Mouse (Mus musculus): ENCODE results near the gene Prpf38b.

DNA sequence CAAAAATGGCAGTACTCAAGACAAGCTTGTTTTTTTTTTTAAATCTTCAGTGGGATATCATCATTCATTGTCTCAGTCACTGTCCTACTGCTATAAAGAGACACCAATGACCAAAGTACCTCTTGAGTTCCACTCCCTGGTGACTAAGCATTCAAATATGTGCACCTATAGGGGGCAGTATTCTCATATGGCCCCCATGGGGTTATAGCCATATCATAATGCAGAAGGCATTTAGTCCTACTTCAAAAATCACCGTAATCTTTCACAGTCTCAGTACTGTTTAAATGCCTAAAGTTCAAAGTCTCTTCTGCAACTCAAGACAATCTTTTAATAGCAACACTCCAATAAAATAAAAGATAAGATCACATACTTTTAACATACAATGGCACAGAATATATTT is 7.3 kb upstream of the Prpf38b start:
- TF ChIP-seq CTCF (IDR thresholded peaks at IDR 0.05; ENCODE audit: borderline replicate concordance, insufficient read depth, low read length) (no peak), POLR2A (IDR thresholded peaks at IDR 0.05; ENCODE audit: low read depth, low read length) (no peak)
